Mouse (Mus musculus) megakaryocyte, embryonic 14.5 days (primary cell): ENCODE measurements at regions not wholly inside any gene's neighbourhood (a gene's known extent, or its start where the extent isn't known, plus 50 kb on each side); places are given as distances from the start of the nearest gene placed in this dataset.

Experiments
- FLI1 ChIP-seq: IDR thresholded peaks from 2 replicates; pipeline ENCODE4 v1.6.1; 2012; ENCODE audit warnings: low read length, inconsistent platforms, mixed read lengths
- GATA1 ChIP-seq: IDR thresholded peaks from 3 replicates; pipeline ENCODE4 v1.6.1; 2012; ENCODE audit warnings: mixed read lengths, low read length, inconsistent platforms, borderline replicate concordance

DNA sequence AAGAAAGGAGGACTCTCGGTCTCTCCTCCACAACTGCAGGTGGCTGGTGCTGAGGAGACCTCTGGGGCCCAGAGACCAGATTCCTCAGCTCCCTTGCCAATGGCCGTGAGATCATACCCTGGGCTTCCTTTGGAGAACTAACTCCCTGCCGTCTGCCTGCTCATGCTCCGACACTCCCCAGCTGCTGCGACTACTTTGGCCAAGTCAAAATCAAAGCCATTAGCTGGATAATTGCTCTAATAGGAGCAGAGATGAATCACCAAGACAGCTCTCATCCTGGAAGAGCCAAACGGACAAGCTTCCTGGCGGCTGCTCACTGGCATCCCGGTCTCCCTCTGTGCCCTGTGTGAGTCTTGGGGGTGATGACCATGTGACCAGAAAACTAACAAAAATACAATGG, 198.3 kb upstream of the A430005L14Rik start:
- TF ChIP-seq GATA1 (no peak), FLI1 (no peak)
